Mouse (Mus musculus): Measurements from ENCODE around the gene Lsamp.

The Lsamp gene

DNA sequence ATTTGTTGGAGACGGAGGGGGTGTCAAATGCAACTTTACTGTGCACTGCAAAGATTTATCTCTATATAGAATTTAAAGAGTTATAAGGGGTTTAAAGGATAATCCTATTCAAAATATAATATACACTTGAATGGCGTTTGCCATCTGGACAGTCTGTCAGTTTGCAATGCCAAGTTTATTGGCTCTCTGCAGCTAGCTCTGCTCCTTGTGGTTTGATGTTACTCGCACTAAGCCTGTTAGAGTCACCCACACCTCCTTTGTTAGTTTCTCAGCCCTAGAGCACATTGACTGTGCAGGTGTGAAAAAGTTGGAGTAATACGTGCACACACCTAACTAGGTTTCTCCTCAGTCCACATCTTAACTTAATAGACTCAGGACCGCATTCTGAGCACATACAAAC lies 385.5 kb downstream of the Lsamp start:
- H3K27me3 ChIP-seq (ENCODE audit: control insufficient read depth, insufficient read depth, low read length, poor library complexity, severe bottlenecking) = no peaks in the 10 kb centered on the region
- DNase-seq (ENCODE audit: low read depth, low spot score) = no peak
- no peaks in the 10 kb centered on the region for H3K36me3 ChIP-seq (ENCODE audit: control insufficient read depth, insufficient read depth, low read length, poor library complexity, severe bottlenecking)

DNA sequence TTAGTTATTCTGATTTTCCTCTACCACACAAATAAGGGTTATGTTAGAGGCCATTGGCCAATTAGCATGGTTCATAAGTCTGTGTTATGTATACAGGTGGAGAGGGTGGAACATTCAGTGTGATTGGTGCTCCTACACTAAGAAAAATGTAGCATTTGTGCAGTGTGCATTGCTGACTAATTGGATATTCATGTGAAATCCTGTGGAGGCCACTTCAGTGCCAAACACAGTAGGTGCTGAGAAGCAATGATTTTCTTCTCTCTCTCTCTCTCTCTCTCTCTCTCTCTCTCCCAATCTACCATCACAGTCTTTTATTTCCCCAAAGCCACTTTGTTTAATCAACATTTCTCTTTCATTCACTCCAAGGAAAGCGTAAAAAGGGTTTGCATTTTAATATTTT lies 387.1 kb downstream of the Lsamp start:
- Histone ChIP-seq H3K36me3 (ENCODE audit: control insufficient read depth, insufficient read depth, low read length, poor library complexity, severe bottlenecking) (no peaks in the 10 kb centered on the region), H3K27me3 (ENCODE audit: control insufficient read depth, insufficient read depth, low read length, poor library complexity, severe bottlenecking) (no peaks in the 10 kb centered on the region)
- DNase-seq (ENCODE audit: low read depth, low spot score) = no peak

DNA sequence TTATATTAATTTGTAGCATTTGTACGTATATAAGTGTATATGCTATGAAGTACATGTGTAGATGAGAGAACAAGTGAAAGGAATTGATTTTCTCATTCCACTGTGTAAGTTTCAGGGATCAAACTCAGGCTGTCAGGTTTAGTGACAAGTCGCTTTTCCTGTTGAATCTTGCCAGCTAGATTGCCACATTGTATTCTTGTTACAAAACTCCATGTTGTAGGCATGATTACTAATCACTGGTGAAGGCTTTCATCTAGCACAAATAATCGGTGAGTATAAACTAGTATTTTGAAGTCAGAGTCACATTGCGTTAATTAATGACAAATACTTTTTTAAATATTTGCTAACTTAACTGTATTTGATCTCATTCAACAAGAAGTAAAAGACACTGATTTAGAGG lies 391.2 kb downstream of the Lsamp start:
- DNase-seq (ENCODE audit: low read depth, low spot score) = no peak
- no peaks in the 10 kb centered on the region for H3K27me3 ChIP-seq (ENCODE audit: control insufficient read depth, insufficient read depth, low read length, poor library complexity, severe bottlenecking)
- no peaks in the 10 kb centered on the region for H3K36me3 ChIP-seq (ENCODE audit: control insufficient read depth, insufficient read depth, low read length, poor library complexity, severe bottlenecking)

DNA sequence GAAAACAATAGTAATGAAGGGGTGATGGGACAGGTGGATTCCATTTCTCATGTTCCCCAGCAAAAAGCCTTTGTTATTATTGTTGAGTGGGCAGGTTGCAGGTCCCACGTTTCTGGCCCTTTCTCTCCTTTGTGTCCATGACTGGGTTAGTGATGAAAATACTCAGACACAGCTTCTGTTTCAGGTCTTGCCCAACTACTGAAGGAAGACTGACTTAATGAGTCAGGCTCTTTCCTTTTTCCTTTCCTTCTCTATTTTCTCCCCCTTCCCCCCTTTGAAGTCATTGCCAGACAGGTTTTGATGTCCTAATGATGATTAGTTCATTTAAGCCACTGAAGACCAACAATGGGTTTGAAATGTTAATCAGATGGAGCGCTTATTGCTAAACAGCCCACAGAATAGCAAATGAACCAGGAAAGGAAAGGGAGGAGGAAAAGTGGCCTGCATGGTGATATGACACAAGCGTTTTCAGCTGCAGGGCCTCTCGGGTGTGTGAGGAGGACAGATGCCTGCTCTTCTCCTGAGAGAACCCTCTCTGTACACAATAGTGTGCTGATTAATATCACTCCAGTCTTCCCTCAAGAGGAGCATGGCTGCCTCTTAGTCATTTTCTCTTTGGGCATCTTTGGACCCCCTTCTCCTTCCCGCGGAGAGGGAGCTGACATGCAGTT lies 393.1 kb downstream of the Lsamp start:
- H3K27me3 ChIP-seq (ENCODE audit: control insufficient read depth, insufficient read depth, low read length, poor library complexity, severe bottlenecking) = no peaks in the 10 kb centered on the region
- H3K36me3 ChIP-seq (ENCODE audit: control insufficient read depth, insufficient read depth, low read length, poor library complexity, severe bottlenecking) = no peaks in the 10 kb centered on the region
- DNase-seq (ENCODE audit: low read depth, low spot score) = no peak

DNA sequence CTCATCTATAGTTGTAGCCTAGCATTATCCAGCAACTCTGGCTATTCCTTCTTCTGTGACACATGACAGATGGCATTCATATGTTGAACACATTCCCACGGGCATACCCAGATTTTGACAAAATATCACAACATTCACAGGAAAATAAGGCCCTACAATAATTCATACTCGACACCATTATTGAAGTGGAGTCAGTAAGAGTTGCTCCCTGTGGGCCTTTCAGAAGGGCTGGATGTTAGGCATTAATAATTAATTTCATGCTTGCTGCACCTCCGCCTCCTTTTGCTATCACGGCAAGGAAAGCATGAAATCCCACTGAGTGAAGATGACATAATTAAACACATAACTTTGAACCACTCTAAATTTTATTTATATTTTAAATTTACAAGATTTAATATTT lies 407.9 kb downstream of the Lsamp start:
- DNase-seq (ENCODE audit: low read depth, low spot score) = no peak
- Histone ChIP-seq H3K36me3 (ENCODE audit: control insufficient read depth, insufficient read depth, low read length, poor library complexity, severe bottlenecking) (no peaks in the 10 kb centered on the region), H3K27me3 (ENCODE audit: control insufficient read depth, insufficient read depth, low read length, poor library complexity, severe bottlenecking) (no peaks in the 10 kb centered on the region)

DNA sequence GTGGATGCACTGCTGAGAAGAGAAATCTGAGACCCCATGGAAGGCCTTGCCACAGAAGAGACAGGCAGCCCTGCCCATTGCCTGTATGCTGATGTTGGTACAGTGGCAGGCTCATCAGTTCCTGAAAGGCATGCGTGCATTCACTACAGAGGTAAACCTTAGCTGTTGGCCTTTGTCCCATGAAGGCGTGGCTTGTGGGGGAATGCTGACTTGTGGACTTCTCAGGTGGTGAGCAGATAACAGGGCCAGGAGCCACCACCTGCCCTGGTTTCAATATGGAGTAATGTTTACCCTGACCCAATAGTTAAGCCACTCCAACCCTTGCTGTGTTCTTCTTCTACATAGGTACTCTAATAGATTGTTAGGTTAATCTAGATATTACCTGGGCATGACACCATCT lies 415.4 kb downstream of the Lsamp start:
- H3K27me3 ChIP-seq (ENCODE audit: control insufficient read depth, insufficient read depth, low read length, poor library complexity, severe bottlenecking) = no peaks in the 10 kb centered on the region
- H3K36me3 ChIP-seq (ENCODE audit: control insufficient read depth, insufficient read depth, low read length, poor library complexity, severe bottlenecking) = no peaks in the 10 kb centered on the region
- DNase-seq (ENCODE audit: low read depth, low spot score) = no peak

DNA sequence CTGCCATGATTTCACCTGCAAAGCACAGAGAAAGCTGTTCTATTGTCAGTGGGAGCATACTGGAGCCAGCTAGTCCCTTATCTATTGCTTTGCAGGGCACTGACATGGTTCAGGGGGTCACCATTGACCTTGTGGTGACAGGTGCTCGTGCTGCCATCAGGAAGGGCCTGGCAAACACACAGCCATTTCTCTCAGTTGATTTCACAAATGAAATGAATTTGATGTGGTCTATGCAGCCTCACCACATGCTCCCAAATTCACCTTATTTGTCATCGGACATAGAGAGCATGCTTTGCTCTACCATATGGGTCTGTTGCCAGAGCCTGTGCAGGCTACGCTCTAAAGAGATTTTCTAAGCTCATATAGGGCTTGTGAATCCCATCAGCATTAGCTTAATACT lies 450.1 kb downstream of the Lsamp start:
- DNase-seq (ENCODE audit: low read depth, low spot score) = no peak
- H3K36me3 ChIP-seq (ENCODE audit: control insufficient read depth, insufficient read depth, low read length, poor library complexity, severe bottlenecking) = no peaks in the 10 kb centered on the region
- H3K27me3 ChIP-seq (ENCODE audit: control insufficient read depth, insufficient read depth, low read length, poor library complexity, severe bottlenecking) = no peaks in the 10 kb centered on the region

DNA sequence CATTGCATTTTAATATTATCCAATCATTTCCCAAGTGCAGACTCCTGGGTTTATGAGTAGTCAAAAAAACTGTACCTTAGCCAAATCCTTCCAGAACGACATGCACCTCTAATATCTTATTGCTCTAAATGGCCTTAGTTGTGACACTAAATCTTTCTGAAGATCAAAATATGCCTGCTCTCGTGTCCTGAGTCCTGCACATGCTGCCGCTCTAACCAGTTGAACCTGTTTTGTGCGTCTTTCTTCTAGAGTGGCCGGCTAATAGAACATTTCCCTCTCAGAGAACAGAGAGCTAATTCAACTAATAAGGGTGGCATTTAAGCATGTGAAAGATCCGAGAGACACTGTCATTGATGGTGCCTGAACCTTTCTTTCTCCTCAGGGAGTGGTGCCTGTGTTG lies 452.3 kb downstream of the Lsamp start:
- no peaks in the 10 kb centered on the region for H3K36me3 ChIP-seq (ENCODE audit: control insufficient read depth, insufficient read depth, low read length, poor library complexity, severe bottlenecking)

DNA sequence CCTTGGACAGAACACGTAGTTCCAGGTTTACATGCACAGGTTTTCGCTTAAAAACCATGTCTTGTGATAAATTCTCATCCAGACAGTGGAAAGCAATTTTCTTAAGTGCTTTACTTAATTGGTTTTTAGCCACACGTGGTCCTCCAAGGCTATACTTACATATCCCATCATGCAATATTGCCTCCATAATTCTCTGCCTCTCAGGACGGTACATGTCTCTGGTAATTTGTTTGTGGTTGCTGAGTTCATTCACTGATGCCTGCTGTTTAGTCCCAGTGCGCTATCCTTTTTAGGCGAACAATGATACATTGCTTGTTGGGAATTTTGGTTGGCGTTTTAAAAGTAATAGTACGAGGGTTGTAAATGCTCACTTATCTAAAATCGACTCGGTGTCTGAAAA lies 453.7 kb downstream of the Lsamp start:
- DNase-seq (ENCODE audit: low read depth, low spot score) = no peak
- no peaks in the 10 kb centered on the region for H3K36me3 ChIP-seq (ENCODE audit: control insufficient read depth, insufficient read depth, low read length, poor library complexity, severe bottlenecking)
- H3K27me3 ChIP-seq (ENCODE audit: control insufficient read depth, insufficient read depth, low read length, poor library complexity, severe bottlenecking) = no peaks in the 10 kb centered on the region

More for the DNA sequence above, 452.3 kb downstream of the Lsamp start:
- no peak for DNase-seq (ENCODE audit: low read depth, low spot score)
- no peaks in the 10 kb centered on the region for H3K27me3 ChIP-seq (ENCODE audit: control insufficient read depth, insufficient read depth, low read length, poor library complexity, severe bottlenecking)

DNA sequence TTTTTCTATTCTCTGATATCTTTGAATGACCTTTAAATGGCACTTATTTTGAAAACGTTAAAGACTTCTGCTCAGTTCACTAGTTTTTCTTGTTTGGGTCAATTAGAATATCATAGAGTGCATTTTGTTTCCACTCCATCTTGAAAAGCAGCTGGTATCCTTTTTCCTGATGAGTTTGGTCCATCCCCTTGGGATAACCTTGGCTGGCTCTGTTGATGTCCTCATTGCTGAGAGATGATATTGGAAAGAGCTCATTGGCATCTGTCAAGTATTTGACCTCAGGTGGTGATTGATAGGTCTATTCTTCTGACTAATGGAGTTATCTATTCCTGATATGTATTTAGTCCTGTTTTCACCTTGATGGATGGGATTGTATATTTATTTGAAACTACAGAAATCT lies 454.7 kb downstream of the Lsamp start:
- DNase-seq (ENCODE audit: low read depth, low spot score) = no peak
- H3K27me3 ChIP-seq (ENCODE audit: control insufficient read depth, insufficient read depth, low read length, poor library complexity, severe bottlenecking) = no peaks in the 10 kb centered on the region
- no peaks in the 10 kb centered on the region for H3K36me3 ChIP-seq (ENCODE audit: control insufficient read depth, insufficient read depth, low read length, poor library complexity, severe bottlenecking)

DNA sequence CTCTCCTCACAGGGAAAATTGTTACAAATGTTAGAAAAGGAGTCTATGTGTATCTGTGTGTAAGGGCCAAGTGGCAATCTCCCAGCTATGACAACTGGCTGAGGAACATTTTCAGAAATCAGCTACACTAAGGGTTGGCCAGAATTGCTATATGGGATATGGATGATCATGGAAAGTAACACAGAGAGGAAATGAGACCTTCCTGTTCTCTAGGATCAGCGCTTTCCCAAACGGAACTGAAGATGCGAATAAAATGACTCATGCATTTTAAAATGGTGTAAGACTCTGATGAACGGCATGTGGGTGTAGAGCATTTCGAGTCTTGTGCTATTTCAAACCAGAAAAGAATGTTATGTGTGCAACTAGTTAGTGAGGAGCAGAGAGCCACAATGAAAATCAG lies 462.4 kb downstream of the Lsamp start:
- no peaks in the 10 kb centered on the region for H3K36me3 ChIP-seq (ENCODE audit: control insufficient read depth, insufficient read depth, low read length, poor library complexity, severe bottlenecking)

DNA sequence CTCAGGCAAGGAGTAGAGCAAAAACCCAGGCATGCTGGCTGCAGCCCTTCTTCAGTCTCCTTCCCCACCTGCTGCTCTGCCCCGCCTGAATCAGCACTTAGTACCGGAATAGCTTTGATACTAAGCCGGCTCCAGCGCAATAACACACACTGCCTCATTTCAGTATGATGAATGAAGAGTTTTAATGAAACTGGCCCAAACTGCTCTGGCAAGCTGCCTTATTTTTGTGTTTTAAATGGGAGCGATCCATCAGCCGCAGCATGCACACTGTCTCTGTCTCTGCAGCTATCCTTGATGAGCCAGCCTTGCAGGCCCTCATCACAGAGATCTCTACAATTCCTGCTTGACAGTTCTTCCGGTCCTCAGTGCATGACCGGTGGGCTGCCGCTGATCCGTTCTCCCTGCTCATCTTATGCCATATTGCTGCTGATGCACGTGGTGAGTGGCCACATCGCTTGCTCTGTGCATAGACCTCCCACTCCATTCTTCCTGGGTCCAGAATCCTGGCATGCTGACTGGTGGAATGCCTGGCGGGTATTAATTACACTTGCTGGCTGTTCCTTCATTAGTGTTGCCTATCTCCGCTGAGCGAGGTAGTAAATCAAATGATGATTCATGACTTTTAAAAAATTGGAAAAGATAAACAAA lies 479.4 kb downstream of the Lsamp start:
- H3K27me3 ChIP-seq (ENCODE audit: control insufficient read depth, insufficient read depth, low read length, poor library complexity, severe bottlenecking) = no peaks in the 10 kb centered on the region
- H3K36me3 ChIP-seq (ENCODE audit: control insufficient read depth, insufficient read depth, low read length, poor library complexity, severe bottlenecking) = no peaks in the 10 kb centered on the region
- DNase-seq (ENCODE audit: low read depth, low spot score) = no peak

More for the DNA sequence above, 462.4 kb downstream of the Lsamp start:
- DNase-seq (ENCODE audit: low read depth, low spot score) = no peak
- H3K27me3 ChIP-seq (ENCODE audit: control insufficient read depth, insufficient read depth, low read length, poor library complexity, severe bottlenecking) = no peaks in the 10 kb centered on the region

DNA sequence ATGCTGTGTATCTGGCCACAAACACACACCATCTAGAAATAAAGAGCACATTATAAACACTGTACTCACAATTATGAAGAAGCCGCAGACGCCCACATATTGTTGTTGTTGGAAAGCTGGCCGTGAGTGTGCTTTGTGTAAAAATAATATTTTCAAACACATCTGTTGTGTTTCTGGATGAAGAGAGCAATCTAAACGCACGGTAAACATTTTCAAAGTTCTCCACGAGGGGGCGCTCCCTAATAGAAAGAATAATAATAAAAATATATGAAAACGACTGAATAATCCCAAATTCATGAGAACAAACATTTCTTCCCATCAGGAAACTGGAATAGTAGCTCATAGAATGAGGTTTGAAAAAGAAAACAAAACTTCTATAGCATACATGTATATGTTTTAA lies 482.4 kb downstream of the Lsamp start:
- no peak for DNase-seq (ENCODE audit: low read depth, low spot score)
- no peaks in the 10 kb centered on the region for H3K27me3 ChIP-seq (ENCODE audit: control insufficient read depth, insufficient read depth, low read length, poor library complexity, severe bottlenecking)

DNA sequence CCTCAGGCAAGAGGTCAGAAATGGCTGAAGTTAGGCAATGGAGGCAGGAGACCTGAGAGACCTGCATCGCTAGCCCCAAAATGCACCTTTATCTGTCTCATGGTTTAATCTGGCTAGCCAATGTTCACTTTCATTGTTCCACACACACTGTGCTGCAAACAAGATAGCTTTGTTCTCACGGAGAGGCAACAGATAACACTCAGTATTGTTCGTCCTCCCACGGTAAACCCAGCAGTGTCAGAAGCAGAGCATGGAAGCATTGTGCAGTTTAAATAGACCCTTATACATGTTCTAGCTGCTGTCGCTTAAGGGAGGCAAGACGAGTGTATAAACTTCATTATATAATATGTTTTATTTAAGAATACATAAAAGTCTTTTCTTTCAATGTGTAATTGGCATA lies 486.8 kb downstream of the Lsamp start:
- no peak for DNase-seq (ENCODE audit: low read depth, low spot score)

More for the DNA sequence above, 482.4 kb downstream of the Lsamp start:
- no peaks in the 10 kb centered on the region for H3K36me3 ChIP-seq (ENCODE audit: control insufficient read depth, insufficient read depth, low read length, poor library complexity, severe bottlenecking)

DNA sequence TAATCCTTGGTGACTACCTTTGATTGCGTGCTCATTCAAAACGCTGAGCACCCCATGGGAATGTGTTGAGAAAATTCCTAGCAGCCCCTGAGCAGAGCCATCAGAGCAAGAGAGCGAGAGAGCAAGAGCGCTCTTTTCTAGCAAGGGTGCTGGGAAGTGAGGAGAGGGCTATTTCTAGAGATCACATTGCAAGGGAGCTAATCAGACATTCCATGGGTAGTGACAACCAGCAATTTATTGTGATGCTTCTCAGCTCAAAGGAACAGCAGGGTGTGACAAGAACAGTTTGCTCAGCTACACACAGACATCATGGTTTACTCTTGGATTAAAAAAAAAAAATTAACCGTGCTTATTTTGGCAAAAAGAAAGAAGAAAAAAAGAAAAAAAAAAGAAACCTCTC lies 487.8 kb downstream of the Lsamp start:
- H3K36me3 ChIP-seq (ENCODE audit: control insufficient read depth, insufficient read depth, low read length, poor library complexity, severe bottlenecking) = no peaks in the 10 kb centered on the region
- no peak for DNase-seq (ENCODE audit: low read depth, low spot score)

More for the DNA sequence above, 486.8 kb downstream of the Lsamp start:
- H3K36me3 ChIP-seq (ENCODE audit: control insufficient read depth, insufficient read depth, low read length, poor library complexity, severe bottlenecking) = no peaks in the 10 kb centered on the region
- H3K27me3 ChIP-seq (ENCODE audit: control insufficient read depth, insufficient read depth, low read length, poor library complexity, severe bottlenecking) = no peaks in the 10 kb centered on the region

DNA sequence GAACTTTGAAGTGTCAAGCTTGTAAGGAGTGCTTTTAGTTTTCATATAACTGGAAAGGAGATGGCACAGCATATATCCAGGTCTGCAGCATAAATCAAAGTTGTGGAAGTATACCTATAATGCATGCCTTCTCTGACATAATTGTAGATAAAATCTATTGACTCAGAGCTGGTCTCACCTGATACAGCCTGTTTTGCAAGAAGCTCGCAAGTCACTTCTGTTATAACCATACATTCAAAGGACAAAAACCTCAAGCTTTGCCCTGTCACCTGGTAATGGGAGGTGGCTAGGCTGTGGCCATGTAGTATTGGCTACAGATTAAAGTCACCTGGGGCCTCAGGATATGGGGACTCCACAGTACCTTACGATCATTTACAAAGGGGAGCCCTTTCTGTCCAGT lies 507.4 kb downstream of the Lsamp start:
- DNase-seq (ENCODE audit: low read depth, low spot score) = no peak
- Histone ChIP-seq H3K27me3 (ENCODE audit: control insufficient read depth, insufficient read depth, low read length, poor library complexity, severe bottlenecking) (no peaks in the 10 kb centered on the region), H3K36me3 (ENCODE audit: control insufficient read depth, insufficient read depth, low read length, poor library complexity, severe bottlenecking) (no peaks in the 10 kb centered on the region)

More for the DNA sequence above, 487.8 kb downstream of the Lsamp start:
- H3K27me3 ChIP-seq (ENCODE audit: control insufficient read depth, insufficient read depth, low read length, poor library complexity, severe bottlenecking) = no peaks in the 10 kb centered on the region
